Mouse (Mus musculus): ENCODE measurements around the gene Cers6. TPM values are rescaled to one million over a fixed set of nuclear protein-coding genes. Genes with fewer than 3 reads are reported as not detected.

The Cers6 gene
- polyA plus RNA-seq, 1 experiment = 3.2 TPM

GRCm38 (mm10) chr2:68885766-68886496 is 24.7 kb downstream of the Cers6 start:
- H3K4me3 ChIP-seq (ENCODE audit: control insufficient read depth, low read depth, low read length) = no peak overlapping the region
- TF ChIP-seq POLR2A (IDR thresholded peaks at IDR 0.05; ENCODE audit: control insufficient read depth, low read depth, low read length) (no peak), CTCF (IDR thresholded peaks at IDR 0.05; ENCODE audit: control insufficient read depth, insufficient read depth, insufficient replicate concordance, low read depth, low read length) (no peak)
- H3K36me3 ChIP-seq (ENCODE audit: control insufficient read depth, insufficient read depth, low read length) = no peaks in the 10 kb centered on the region
- no peaks in the 10 kb centered on the region for H3K4me1 ChIP-seq (ENCODE audit: control insufficient read depth, insufficient read depth, low read length)
- no peak overlapping the region for H3K27ac ChIP-seq (ENCODE audit: control insufficient read depth, insufficient read depth, low read depth, low read length)
- H3K27me3 ChIP-seq (ENCODE audit: control insufficient read depth, insufficient read depth, low read length) = no peaks in the 10 kb centered on the region

- no peak for TF ChIP-seq CTCF (IDR thresholded peaks at IDR 0.05; ENCODE audit: control insufficient read depth, insufficient read depth, insufficient replicate concordance, low read depth, low read length)
- TF ChIP-seq POLR2A (IDR thresholded peaks at IDR 0.05; ENCODE audit: control insufficient read depth, low read depth, low read length) = no peak
Observed at GRCm38 (mm10) chr2:68886661-68887060, 25.4 kb downstream of the Cers6 start.

GRCm38 (mm10) chr2:68888094-68888705 is 27.0 kb downstream of the Cers6 start:
- Histone ChIP-seq H3K4me3 (ENCODE audit: control insufficient read depth, low read depth, low read length) (no peak overlapping the region), H3K36me3 (ENCODE audit: control insufficient read depth, insufficient read depth, low read length) (no peaks in the 10 kb centered on the region), H3K4me1 (ENCODE audit: control insufficient read depth, insufficient read depth, low read length) (no peaks in the 10 kb centered on the region), H3K27me3 (ENCODE audit: control insufficient read depth, insufficient read depth, low read length) (no peaks in the 10 kb centered on the region), H3K27ac (ENCODE audit: control insufficient read depth, insufficient read depth, low read depth, low read length) (no peak overlapping the region)
- TF ChIP-seq POLR2A (IDR thresholded peaks at IDR 0.05; ENCODE audit: control insufficient read depth, low read depth, low read length) = no peak
- TF ChIP-seq CTCF (IDR thresholded peaks at IDR 0.05; ENCODE audit: control insufficient read depth, insufficient read depth, insufficient replicate concordance, low read depth, low read length) = no peak

More at GRCm38 (mm10) chr2:68886661-68887060, 25.4 kb downstream of the Cers6 start:
- Histone ChIP-seq H3K4me3 (ENCODE audit: control insufficient read depth, low read depth, low read length) (no peak overlapping the region), H3K36me3 (ENCODE audit: control insufficient read depth, insufficient read depth, low read length) (no peaks in the 10 kb centered on the region), H3K27me3 (ENCODE audit: control insufficient read depth, insufficient read depth, low read length) (no peaks in the 10 kb centered on the region), H3K27ac (ENCODE audit: control insufficient read depth, insufficient read depth, low read depth, low read length) (no peak overlapping the region), H3K4me1 (ENCODE audit: control insufficient read depth, insufficient read depth, low read length) (no peaks in the 10 kb centered on the region)

GRCm38 (mm10) chr2:68889661-68890170 is 28.5 kb downstream of the Cers6 start:
- Histone ChIP-seq H3K27ac (ENCODE audit: control insufficient read depth, insufficient read depth, low read depth, low read length) (no peak overlapping the region), H3K27me3 (ENCODE audit: control insufficient read depth, insufficient read depth, low read length) (no peaks in the 10 kb centered on the region), H3K36me3 (ENCODE audit: control insufficient read depth, insufficient read depth, low read length) (no peaks in the 10 kb centered on the region), H3K4me3 (ENCODE audit: control insufficient read depth, low read depth, low read length) (no peak overlapping the region), H3K4me1 (ENCODE audit: control insufficient read depth, insufficient read depth, low read length) (no peaks in the 10 kb centered on the region)
- TF ChIP-seq POLR2A (IDR thresholded peaks at IDR 0.05; ENCODE audit: control insufficient read depth, low read depth, low read length) (no peak), CTCF (IDR thresholded peaks at IDR 0.05; ENCODE audit: control insufficient read depth, insufficient read depth, insufficient replicate concordance, low read depth, low read length) (no peak)

GRCm38 (mm10) chr2:68892476-68892875 is 31.2 kb downstream of the Cers6 start:
- Histone ChIP-seq H3K4me3 (ENCODE audit: control insufficient read depth, low read depth, low read length) (no peak overlapping the region), H3K4me1 (ENCODE audit: control insufficient read depth, insufficient read depth, low read length) (no peaks in the 10 kb centered on the region), H3K27me3 (ENCODE audit: control insufficient read depth, insufficient read depth, low read length) (no peaks in the 10 kb centered on the region), H3K36me3 (ENCODE audit: control insufficient read depth, insufficient read depth, low read length) (no peaks in the 10 kb centered on the region), H3K27ac (ENCODE audit: control insufficient read depth, insufficient read depth, low read depth, low read length) (no peak overlapping the region)
- no peak for TF ChIP-seq POLR2A (IDR thresholded peaks at IDR 0.05; ENCODE audit: control insufficient read depth, low read depth, low read length)
- TF ChIP-seq CTCF (IDR thresholded peaks at IDR 0.05; ENCODE audit: control insufficient read depth, insufficient read depth, insufficient replicate concordance, low read depth, low read length) = no peak

- TF ChIP-seq CTCF (IDR thresholded peaks at IDR 0.05; ENCODE audit: control insufficient read depth, insufficient read depth, insufficient replicate concordance, low read depth, low read length) = no peak
- no peak for TF ChIP-seq POLR2A (IDR thresholded peaks at IDR 0.05; ENCODE audit: control insufficient read depth, low read depth, low read length)
- H3K27ac ChIP-seq (ENCODE audit: control insufficient read depth, insufficient read depth, low read depth, low read length) = no peak overlapping the region
- H3K27me3 ChIP-seq (ENCODE audit: control insufficient read depth, insufficient read depth, low read length) = no peaks in the 10 kb centered on the region
- no peaks in the 10 kb centered on the region for H3K4me1 ChIP-seq (ENCODE audit: control insufficient read depth, insufficient read depth, low read length)
- H3K4me3 ChIP-seq (ENCODE audit: control insufficient read depth, low read depth, low read length) = no peak overlapping the region
- no peaks in the 10 kb centered on the region for H3K36me3 ChIP-seq (ENCODE audit: control insufficient read depth, insufficient read depth, low read length)
Observed at GRCm38 (mm10) chr2:68895044-68895764, 34.0 kb downstream of the Cers6 start.

- Histone ChIP-seq H3K4me1 (ENCODE audit: control insufficient read depth, insufficient read depth, low read length) (no peaks in the 10 kb centered on the region), H3K27me3 (ENCODE audit: control insufficient read depth, insufficient read depth, low read length) (no peaks in the 10 kb centered on the region), H3K27ac (ENCODE audit: control insufficient read depth, insufficient read depth, low read depth, low read length) (no peak overlapping the region), H3K4me3 (ENCODE audit: control insufficient read depth, low read depth, low read length) (no peak overlapping the region), H3K36me3 (ENCODE audit: control insufficient read depth, insufficient read depth, low read length) (no peaks in the 10 kb centered on the region)
- TF ChIP-seq CTCF (IDR thresholded peaks at IDR 0.05; ENCODE audit: control insufficient read depth, insufficient read depth, insufficient replicate concordance, low read depth, low read length) (no peak), POLR2A (IDR thresholded peaks at IDR 0.05; ENCODE audit: control insufficient read depth, low read depth, low read length) (no peak)
Observed at GRCm38 (mm10) chr2:68896196-68896595, 35.0 kb downstream of the Cers6 start.
